Mouse (Mus musculus) liver, embryonic 14.5 days (tissue): ENCODE results near the gene Eif4e2.

ENCODE experiments used
- CTCF ChIP-seq: IDR thresholded peaks from 2 replicates; pipeline ENCODE4 v1.5.1; 2016; ENCODE audit warnings: antibody characterized with exemption, low read depth, control low read depth
- EP300 ChIP-seq: IDR thresholded peaks from 2 replicates; pipeline ENCODE4 v1.6.1; 2016; ENCODE audit warnings: antibody characterized with exemption, low read depth

DNA sequence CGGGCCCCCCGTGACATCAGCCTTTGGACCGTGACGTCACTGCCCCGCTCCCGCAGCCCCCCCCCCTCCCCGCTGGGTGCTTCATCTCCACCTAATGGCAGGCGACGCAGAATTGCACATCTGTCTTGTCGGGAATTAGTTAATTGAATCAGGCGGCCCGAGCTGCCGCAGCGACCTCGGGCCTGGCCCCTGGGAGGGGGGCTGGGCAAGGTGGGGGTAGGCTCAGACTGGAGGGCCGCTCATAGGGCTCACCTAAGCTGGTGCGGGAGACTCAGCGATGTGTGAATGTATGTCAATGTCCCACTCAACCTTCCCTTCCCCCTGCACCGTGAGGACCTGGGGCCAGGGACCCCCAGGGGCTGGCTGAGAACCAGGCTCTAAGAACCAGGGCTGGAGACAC is 43.3 kb upstream of the Eif4e2 start:
- TF ChIP-seq CTCF: no peak
- TF ChIP-seq EP300: no peak
